Mouse (Mus musculus) mouse trophoblast stem cell (cell line): ENCODE measurements around the gene Mecom.
"Not testable (repeated sequence)": the region's sequence is repeated elsewhere in the genome, so short reads cannot be mapped to it uniquely, and the experiment has no call there.

ENCODE experiments used
- in situ Hi-C, 2 experiments: fragments of 300-500 bp; cut with MseI, MboI; formaldehyde crosslinking; loops; 2 replicates in 1 of 2; 3 replicates in 1 of 2; pipeline ENCODE4 v1.15.1; 2025

Mecom gene

DNA sequence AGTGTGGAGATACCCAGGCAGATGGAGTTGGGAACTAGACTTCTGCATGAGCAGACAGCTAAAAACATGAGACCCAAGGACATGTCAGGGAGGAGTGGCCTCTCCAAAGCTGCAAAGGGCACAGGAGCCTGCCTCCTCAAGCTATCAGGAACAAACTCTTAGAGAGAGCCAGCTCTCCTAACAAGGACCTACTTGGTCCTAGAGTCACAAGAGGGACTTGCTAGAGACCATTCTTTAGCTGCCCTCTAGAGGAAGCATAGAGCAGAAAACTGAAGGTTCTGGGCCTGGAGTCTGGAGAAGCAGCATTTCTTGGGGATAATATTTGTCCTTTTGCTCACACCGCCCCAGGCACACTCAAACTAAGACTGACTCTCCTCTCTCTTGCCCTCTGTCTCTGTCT is 99.2 kb downstream of the Mecom start:
- in situ Hi-C loops, result no loop called here

DNA sequence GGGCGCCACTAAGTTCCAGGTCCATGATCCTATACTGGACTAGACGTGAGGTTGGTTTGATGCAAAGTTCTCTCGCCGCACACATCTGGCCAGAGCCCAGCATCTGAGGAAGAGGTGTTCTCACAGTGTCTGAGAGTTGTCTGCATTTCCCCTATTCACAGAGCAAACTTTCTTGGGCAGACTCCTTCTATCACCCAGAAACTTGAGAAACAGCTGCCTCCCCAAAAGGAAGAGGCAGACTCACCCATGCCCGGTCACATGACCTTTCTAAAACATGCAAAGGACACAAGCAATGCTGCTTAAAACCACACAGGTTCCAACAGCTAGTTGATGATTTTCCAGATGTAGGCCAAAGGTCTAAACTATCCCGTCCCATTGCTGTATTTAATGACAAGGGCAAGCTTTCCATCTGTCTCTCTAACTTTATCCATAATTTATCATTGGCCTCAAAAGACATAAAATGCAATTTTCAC is 101.8 kb downstream of the Mecom start:
- in situ Hi-C loops, result no loop called here

GRCm38 (mm10) chr3:30445247-30445969 is 102.4 kb downstream of the Mecom start:
- in situ Hi-C loops, result no loop called here

DNA sequence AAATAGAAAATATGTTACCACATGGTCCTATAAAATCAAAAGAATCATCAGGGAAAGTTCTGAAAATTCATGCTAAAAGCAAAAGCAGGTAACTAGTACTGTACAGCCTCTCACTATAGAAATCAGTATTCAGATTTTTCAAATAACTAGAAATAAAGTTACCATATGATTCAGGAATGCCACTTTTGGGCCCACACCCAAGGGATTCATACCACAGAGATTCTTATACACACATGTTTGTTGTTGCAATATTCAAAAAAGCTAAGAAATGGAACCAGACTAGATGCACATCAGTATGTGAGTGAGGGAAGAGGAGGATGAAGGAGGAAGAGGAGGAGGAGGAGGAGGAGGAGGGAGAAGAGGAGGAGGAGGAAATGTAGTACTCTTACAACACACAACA is 106.2 kb downstream of the Mecom start:
- in situ Hi-C loops, result no loop called here

GRCm38 (mm10) chr3:30438007-30438406 is 109.8 kb downstream of the Mecom start:
- in situ Hi-C loops, result no loop called here

- in situ Hi-C loops, result no loop called here
These were observed 111.2 kb downstream of the Mecom start for GRCm38 (mm10) chr3:30436561-30436960.

GRCm38 (mm10) chr3:30436131-30436530 is 111.7 kb downstream of the Mecom start:
- in situ Hi-C loops, result no loop called here

- in situ Hi-C loops, result no loop called here
These were observed 118.9 kb downstream of the Mecom start for GRCm38 (mm10) chr3:30428877-30429276.

GRCm38 (mm10) chr3:30424036-30424435 is 123.8 kb downstream of the Mecom start:
- in situ Hi-C loops, result no loop called here

DNA sequence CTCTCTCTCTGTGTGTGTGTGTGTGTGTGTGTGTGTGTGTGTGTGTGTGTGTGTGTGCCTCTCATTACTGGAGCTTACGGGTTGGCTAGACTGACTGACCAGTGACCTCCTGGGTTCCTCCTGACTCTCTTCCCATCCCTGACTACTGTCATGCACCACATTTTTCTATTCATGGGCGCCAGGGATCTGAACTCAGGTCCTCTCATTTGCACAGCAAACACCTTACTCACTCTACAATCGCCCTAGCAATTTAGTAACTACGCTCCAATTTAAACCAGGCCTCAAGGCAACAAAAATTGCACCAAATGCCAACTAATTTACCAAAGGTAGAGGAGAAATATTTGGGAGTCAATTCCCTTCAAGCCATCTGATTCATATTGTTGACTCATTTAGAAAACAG is 125.9 kb downstream of the Mecom start:
- in situ Hi-C loops, result not testable (repeated sequence)

DNA sequence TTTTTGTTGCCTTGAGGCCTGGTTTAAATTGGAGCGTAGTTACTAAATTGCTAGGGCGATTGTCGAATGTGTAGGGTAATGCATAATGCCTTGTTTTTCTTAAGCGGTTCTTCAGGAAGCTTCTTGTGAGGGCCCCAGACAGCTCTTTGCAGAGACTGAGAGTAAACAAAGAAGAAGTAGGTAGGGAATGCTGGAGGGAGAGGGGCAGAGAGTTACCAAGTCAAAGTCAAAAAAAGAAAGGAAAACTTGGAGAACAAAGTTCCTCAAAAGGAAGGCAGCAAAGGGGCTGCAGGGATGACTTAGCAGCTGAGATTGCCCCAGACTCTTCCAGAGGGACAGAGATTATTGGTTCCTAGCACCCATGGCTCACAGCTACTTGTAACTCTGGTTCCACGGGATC is 126.9 kb downstream of the Mecom start:
- in situ Hi-C loops, result no loop called here

DNA sequence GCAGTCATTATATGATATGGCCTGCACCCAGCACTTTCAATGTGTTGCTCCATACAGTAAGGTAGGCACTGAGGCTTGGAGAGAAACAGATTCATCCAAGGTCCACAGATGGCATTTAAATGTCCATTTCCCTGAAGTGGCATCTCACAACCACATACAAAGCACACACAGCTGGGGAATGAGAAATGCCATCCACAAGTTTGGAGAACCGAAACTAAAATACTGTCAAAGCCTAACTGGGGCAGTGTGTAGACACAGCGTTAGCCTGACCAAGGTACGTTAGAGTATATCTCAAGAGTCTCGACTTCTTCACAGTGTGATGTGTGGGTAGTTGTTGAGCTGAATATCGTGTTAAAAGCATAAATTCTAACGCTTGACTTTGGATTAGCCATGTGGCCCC is 133.6 kb downstream of the Mecom start:
- in situ Hi-C loops, result no loop called here

GRCm38 (mm10) chr3:30410778-30411177 is 137.0 kb downstream of the Mecom start:
- in situ Hi-C loops, result no loop called here

- in situ Hi-C loops, result no loop called here
These were observed 143.0 kb downstream of the Mecom start for GRCm38 (mm10) chr3:30404821-30405220.

- in situ Hi-C loops, result no loop called here
These were observed 148.9 kb downstream of the Mecom start for GRCm38 (mm10) chr3:30398911-30399310.

GRCm38 (mm10) chr3:30394911-30395310 is 152.9 kb downstream of the Mecom start:
- in situ Hi-C loops, result no loop called here

- in situ Hi-C loops, result no loop called here
These were observed 155.1 kb downstream of the Mecom start for GRCm38 (mm10) chr3:30392662-30393061.

DNA sequence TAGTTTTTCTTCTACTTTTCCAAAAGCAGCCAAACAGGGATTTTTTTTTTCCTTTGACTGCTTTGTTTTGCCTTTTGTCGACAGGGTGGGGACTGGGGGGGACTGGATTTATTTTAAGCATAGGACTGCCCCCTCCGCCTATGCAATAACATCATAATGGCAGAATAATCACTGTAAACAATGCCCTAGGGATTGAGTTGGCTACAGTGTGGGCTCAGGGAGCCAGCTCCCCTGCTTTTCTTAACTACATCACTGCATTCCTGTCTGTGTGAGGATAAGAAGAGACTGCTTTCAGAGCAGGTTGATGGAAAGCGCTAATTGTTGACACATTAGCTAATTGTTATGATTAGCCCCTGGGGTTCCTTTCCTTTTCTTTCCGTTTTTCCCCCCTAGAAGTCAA is 155.6 kb downstream of the Mecom start:
- in situ Hi-C loops, result no loop called here

- in situ Hi-C loops, result no loop called here
These were observed 157.5 kb downstream of the Mecom start for GRCm38 (mm10) chr3:30390346-30390745.

DNA sequence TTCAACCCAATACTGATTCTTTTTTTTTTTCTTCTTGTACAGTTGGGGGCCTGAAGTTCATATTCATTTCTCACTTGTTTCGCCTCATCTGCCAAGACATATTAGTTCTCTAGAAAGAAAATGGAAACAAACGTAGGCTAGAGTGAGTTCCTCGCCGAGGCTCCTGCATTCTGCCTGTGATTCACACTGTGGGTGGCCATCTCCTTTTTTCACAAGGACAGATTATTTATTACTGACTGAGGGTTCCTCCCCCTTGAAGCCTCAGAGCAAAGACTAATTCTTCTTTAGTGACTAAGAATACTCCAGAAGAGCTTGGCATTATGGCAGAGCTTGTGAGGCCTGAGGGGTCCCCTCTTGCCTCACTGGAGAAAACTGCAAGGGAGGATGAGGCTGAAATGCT is 167.5 kb downstream of the Mecom start:
- in situ Hi-C loops, result no loop called here

DNA sequence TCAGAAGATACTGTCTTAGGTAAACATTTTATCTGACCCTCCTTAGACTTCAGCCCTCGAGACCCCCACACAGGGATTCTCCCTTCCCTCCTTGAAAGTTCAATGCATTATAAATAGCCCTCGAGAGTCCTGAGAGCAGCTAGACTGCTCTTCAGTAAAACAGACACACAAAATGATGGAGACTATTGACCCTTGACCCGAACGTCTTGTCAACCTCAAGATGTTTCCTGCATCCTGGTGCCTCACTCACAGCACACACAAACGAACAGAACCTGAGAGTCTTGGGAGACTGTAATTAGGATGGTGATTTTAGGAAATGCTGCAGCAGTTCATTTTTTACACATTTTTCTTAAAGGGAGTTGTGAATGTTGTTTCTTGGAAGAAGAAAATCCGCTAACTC is 168.5 kb downstream of the Mecom start:
- in situ Hi-C loops, result no loop called here

DNA sequence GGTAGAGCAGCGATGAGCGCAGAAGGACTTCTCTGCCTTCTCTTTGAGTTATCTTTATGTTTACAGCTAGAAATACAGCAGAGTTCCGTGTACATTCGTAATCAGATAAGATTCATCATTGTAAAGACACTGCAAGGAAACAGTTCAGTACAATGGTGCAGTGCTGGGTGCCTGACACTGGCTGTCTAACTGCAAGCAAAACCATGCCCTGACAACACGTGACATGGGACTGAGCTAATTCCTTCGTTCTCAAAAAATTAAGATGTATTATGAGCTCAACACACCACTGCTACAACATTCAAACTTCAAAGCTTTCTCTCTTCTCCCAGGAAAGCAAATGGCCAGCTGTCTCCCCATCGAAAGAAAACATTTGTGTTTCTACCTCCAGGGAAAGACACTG is 176.3 kb downstream of the Mecom start:
- in situ Hi-C loops, result no loop called here

DNA sequence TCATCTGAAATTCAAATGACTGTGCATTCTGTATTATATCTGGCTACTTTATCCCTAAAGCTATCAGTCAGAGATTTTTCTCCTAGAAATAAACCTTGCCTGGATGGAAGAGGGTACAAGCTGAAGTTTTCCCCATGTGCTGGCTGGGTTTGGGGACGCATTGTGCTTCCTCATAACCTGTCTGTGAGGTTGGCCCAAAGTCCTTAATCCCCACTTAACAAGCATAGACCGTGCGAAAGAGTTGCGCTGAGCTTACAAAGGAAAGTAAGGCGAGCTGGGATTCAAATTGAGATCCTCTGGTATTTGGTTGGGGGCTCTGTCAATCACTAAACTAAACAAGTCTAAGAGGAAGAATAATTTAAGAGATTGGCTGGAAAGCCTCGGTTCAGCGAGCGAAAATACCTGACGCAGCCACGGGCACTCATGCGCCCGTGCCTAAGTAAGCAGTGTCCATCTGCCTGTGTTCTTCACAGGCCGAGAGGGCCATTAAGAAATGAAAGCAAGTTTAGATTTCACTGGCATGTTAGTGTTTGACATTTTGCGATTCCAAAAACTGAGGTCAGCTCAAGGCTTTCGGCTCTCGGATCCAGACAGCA is 176.8 kb downstream of the Mecom start:
- in situ Hi-C loops, result no loop called here

DNA sequence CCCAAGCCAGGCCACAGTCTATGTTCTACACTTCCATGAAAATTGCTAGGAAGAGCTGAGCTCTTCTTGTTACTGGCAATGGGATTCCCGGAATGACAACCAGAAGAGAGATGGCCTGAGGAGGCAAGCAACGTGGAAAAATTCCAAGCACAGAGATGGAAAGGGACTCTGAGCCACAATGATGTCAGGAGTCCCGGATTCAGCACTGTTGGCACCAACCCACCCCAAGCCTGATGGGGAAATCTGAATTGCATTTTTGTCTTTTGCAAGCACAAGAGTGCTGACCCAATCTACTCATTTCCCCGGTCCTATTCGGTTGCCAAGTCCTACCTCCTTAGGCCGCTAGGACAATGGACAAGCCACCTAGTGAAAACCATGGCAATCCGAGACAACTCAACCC is 181.2 kb downstream of the Mecom start:
- in situ Hi-C loops, result no loop called here
